Mouse (Mus musculus) midbrain, embryonic 10.5 days (tissue): ENCODE data around the gene Cdc42ep2. TPM values are rescaled to one million over a fixed set of nuclear protein-coding genes. Genes with fewer than 3 reads are reported as not detected.
A peak's percentile ranks its signal among the peaks of the same experiment; 100 is the strongest.

Experiments used
- DNase-seq: peaks from one replicate; pipeline ENCODE4 v3.0.0-alpha.2; 2017; ENCODE audit warnings: low spot score
- H3K27ac ChIP-seq: fragments of 300-500 bp; sonication (generic); replicated peaks from 2 replicates; pipeline ENCODE4 v1.5.1; 2016; ENCODE audit warnings: mild to moderate bottlenecking
- H3K27me3 ChIP-seq: fragments of 300-500 bp; sonication (generic); 2 replicates; pipeline ENCODE4 v1.6.1; 2016; ENCODE audit warnings: low read depth, mild to moderate bottlenecking; ENCODE audit not compliant: poor library complexity, severe bottlenecking
- H3K36me3 ChIP-seq: fragments of 300-500 bp; sonication (generic); 2 replicates; pipeline ENCODE4 v1.6.1; 2016; ENCODE audit warnings: mild to moderate bottlenecking, moderate library complexity
- H3K4me1 ChIP-seq: fragments of 300-500 bp; sonication (generic); 2 replicates; pipeline ENCODE4 v1.6.1; 2016
- H3K4me3 ChIP-seq: fragments of 300-500 bp; sonication (generic); 2 replicates; pipeline ENCODE4 v1.5.1; 2016; ENCODE audit warnings: mild to moderate bottlenecking, moderate library complexity
- H3K9me3 ChIP-seq: fragments of 300-500 bp; sonication (generic); replicated peaks from 2 replicates; pipeline ENCODE4 v1.6.1; 2016; ENCODE audit warnings: mild to moderate bottlenecking
- WGBS: fragments of 180-500 bp; shearing (Covaris S2); methylation state at CpG from one replicate; pipeline ENCODE4 v1.1.7; 2016; 5-methylcytosine and 5-hydroxymethylcytosine counted together
- polyA plus RNA-seq: library from polyadenylated mRNA; unstranded; fragments of >200 nt; fragmentation: Nextera tagmentation; extraction: Ambion mirVana; gene quantifications from 2 replicates; pipeline ENCODE4 v1.2.1, GENCODE M21; 2016

The Cdc42ep2 gene
- polyA plus RNA-seq, 1 experiment from 2014 or later, result 1.8 TPM

DNA sequence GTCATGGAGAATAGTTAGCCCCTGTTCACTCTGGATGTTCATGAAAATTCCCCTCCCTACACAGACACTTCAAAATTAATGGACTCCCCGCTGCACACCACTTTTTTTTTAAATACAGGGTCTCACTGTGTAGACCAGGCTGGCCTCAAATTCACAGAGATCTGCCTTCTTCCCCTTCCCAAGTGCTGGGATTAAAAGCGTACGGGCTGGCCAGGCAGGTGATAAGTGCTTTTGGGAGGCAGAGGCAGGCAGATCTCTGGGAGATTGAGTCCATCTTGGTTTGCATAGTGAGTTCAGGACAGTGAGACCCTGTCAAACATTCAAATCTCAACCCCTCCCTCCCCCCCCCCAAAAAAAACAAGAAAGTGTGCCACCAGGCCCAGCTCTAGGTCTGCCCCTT, 1.7 kb downstream of the Cdc42ep2 start:
- DNase-seq, result no peak
- no peak overlapping the region for H3K27ac ChIP-seq
- no peak overlapping the region for H3K4me3 ChIP-seq
- peaks cover 32% of the 10 kb centered on the region for H3K4me1 ChIP-seq
- no peaks in the 10 kb centered on the region for H3K9me3 ChIP-seq
- 90% methylated on average over 3 of the region's 3 CpGs for WGBS
- H3K36me3 ChIP-seq, result peaks cover 3% of the 10 kb centered on the region; the same call in 1 of the 2 replicates
- H3K27me3 ChIP-seq, result peaks cover 32% of the 10 kb centered on the region

DNA sequence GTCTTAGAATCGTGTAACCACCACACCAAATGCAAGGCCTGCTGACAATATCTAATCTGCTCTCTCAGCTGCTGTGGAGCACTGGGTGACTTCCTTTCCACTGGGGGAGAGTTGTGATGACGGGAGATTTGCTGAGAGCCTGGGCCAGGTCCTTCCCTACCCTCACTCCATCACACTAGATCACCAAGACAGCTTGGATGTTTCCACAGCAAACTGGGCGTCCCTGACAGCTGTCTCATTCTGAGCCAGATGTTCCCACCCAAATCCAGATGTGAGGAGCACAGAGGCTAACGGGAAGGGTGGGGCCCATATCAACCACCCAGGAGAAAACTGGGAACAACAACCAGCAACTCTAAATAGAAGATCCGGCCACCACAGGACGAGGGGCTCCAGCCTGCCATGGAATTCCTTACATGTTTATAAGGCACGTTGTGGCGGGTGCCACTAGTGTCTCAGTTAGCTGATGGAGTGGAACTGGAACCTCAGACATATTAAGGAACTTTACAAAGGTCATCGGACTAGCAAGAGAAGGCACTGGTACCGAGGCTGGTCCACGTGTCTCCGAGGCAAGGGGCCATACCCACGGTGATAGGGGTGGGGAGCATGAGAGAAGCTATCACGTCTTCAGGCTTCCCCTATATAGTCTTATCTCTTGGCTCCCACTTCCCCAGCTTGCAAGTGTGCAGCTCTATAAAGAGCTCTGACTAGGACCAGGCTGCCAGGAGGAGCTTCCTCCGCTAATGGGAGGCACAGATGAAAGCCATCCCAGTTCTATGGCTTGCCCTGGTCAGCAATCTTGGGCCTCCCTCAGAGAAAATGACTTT, 2.3 kb downstream of the Cdc42ep2 start:
- no peaks in the 10 kb centered on the region for H3K9me3 ChIP-seq
- DNase-seq, result no peak
- no peak overlapping the region for H3K27ac ChIP-seq
- no peak overlapping the region for H3K4me3 ChIP-seq
- peaks cover 5% of the 10 kb centered on the region; the same call in 1 of the 2 replicates for H3K36me3 ChIP-seq
- H3K4me1 ChIP-seq, result peaks cover 32% of the 10 kb centered on the region
- 83% methylated on average over 15 of the region's 15 CpGs for WGBS
- peaks cover 32% of the 10 kb centered on the region for H3K27me3 ChIP-seq

DNA sequence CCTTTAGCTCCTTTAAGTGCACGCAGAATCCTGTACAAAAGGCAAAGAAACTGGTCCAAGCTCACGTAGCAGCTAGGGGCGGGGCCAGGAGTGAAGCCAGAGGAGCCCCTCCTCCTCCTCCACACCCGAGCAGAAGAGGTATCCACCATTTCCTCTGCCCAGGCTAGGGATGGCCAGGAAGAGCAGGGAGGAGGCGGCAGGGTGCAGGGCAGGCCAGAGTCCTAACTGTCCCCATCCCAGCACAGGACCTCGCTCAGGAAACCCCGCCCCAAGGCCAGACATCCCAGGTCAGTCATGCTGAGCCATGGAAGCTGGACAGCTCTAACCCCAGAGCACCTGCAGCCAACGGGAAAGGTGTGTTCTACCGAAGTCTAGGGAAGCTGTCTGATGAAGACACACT, 2.9 kb downstream of the Cdc42ep2 start:
- 21% methylated on average over 9 of the region's 9 CpGs for WGBS
- Histone ChIP-seq H3K4me1 (peaks cover 32% of the 10 kb centered on the region), H3K27me3 (peaks cover 32% of the 10 kb centered on the region), H3K36me3 (peaks cover 9% of the 10 kb centered on the region; the same call in 1 of the 2 replicates), H3K9me3 (no peaks in the 10 kb centered on the region), H3K27ac (peak overlapping the region; percentile 47; the same call in 1 of the 2 replicates), H3K4me3 (peak overlapping the region; percentile 12; the same call in 1 of the 2 replicates)
- no peak for DNase-seq

DNA sequence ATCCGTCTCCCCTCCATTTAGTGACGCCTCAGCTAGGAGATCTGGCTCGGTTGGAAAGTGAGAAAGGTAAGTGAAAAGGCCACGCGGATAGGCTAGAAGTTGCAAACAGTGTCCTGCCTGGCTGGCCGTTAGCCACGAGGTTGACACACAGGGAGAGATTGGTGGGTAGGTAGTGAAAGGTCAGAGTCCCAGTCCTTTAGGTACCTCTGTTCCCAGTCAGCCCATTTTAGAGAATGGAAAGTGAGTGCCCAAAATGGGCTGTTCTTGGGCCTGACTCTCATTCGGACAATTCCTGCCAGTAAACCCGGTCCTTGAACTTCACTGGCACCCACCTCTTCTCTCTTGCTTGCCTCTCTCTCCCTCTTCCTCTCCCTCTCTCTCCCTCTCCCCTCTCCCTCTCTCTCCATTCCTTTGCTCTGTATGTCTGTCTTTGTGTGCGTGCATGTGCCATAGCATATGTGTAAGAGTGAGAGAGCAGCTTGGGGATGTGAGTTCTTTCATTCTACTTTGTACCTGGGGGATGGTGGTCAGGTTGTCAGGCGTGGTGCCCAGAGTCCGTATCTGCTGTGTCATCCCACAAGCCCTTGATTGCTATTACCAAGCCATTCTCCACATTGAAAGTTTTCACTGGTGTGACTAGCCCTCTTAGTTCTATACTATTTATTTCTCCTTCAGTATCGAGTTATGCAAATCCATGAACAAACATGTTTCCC, 11.5 kb downstream of the Cdc42ep2 start, which contains the start of gene Dpf2:
Gene Dpf2, minus strand, starts transcription at position 4 of the 713 bp plus-strand sequence.
- Histone ChIP-seq H3K9me3 (no peaks in the 10 kb centered on the region), H3K27ac (peak within 1 kb of the TSS; percentile 94), H3K36me3 (peaks cover 34% of the 10 kb centered on the region), H3K4me3 (peak within 1 kb of the TSS; percentile 85), H3K4me1 (peaks cover 31% of the 10 kb centered on the region), H3K27me3 (no peaks in the 10 kb centered on the region)
- WGBS, result 25% methylated on average over 13 of the region's 13 CpGs
- DNase-seq, result no peak

DNA sequence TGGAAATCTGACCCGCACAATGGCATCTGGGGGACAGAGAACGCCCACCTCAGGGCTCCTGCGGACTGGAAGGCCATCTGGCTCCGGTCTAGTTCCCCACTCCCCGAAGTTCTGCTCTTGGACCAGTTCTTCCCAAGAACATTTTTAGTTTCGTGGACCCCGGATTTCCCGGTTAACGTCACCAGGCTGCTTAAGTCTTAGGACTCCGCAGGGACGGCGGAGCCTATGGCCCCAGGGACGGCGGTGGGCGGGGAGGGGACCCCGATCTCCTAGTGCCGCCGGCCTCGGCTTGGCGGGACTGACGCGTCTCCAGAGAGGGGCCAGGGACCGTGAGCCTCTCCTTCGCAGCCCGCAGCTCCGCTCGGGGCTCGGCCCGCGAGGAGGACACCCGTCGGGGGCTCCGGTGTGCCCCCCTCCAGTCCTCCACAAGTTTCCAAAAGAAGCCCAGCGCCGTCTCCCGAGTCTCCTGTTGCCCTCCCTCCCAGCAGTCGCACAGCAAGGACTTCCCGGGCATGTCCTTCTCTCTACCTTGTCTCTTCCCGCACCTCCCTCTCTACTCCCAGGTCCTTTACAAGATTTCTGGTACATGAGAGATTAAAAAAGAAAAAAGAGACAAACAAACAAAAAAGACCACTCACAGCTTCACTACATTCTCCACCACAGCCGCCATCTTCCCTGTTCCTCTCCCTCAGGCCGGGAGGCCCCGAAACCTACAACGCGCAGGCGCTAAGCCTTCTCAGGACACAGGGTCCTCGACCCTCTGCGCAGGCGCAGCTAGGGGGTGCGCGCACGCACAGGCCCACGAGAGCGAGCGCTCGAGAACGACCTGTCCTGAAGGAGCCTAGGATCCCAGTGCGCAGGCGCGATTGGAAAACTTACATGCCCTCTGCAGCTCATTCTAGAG, 12.3 kb downstream of the Cdc42ep2 start:
- Histone ChIP-seq H3K4me3 (peak overlapping the region; percentile 85), H3K27me3 (no peaks in the 10 kb centered on the region), H3K4me1 (peaks cover 31% of the 10 kb centered on the region), H3K27ac (peak overlapping the region; percentile 94), H3K36me3 (peaks cover 38% of the 10 kb centered on the region), H3K9me3 (no peaks in the 10 kb centered on the region)
- DNase-seq, result peak; percentile 100
- under 1% methylated on average over 59 of the region's 59 CpGs for WGBS

DNA sequence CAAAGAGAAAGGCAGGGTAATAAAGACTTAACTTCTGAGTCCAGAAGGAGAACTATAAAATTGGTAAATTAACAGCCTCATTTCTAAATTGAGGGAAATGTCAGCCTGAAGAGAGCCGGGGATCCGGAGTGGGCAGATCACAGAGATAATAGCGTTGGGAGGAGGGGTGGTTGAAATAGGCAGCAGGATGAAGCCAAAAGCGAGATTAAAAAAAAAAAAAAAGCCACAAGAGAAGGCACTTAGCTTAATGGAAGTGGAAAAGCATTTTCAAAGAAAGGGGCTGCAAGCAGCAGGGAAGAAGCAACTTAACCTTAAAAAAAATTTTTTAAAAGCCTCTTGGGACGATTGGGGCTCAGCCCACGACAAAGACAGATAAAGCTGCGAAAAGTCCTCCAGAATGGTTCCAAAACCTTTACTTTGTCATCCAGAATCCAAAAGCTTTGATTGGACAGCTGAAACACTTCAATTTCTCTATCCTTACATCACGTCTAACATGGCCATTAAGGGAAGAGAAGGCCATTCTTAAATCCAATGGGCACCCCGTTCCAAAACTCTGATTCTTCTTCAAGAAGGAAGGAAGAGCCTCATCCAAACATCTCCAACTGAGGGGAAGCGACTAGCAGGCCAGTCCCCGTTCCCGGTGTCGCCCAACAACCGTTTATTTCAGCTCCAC, 13.1 kb downstream of the Cdc42ep2 start:
- WGBS, result 15% methylated on average over 14 of the region's 14 CpGs
- Histone ChIP-seq H3K27ac (peak overlapping the region; percentile 94), H3K4me1 (peaks cover 31% of the 10 kb centered on the region), H3K36me3 (peaks cover 41% of the 10 kb centered on the region), H3K4me3 (peak overlapping the region; percentile 85), H3K27me3 (no peaks in the 10 kb centered on the region), H3K9me3 (no peaks in the 10 kb centered on the region)
- no peak for DNase-seq

DNA sequence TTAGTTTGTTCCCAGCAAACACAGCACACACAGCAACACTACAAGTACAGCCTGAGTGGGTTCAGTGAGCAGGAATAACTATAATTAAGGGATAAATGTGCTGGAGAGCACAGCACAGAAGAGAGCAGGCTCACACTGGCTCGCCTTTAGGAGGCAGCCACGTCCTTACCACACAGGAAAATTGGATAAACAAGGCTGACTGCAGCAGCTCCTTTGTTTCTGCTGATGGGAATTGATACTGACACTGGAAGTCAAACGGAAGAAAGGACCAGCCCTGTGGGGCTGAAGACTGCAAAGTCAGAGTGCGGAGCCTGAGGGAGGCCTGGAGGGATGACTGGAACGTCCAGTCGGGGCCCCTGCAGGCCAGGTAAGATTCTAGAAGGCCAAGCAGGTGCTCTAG, 14.4 kb downstream of the Cdc42ep2 start:
- Histone ChIP-seq H3K27me3 (no peaks in the 10 kb centered on the region), H3K36me3 (peaks cover 52% of the 10 kb centered on the region), H3K9me3 (no peaks in the 10 kb centered on the region), H3K4me3 (peak overlapping the region; percentile 85), H3K27ac (peak overlapping the region; percentile 49), H3K4me1 (peaks cover 31% of the 10 kb centered on the region)
- no peak for DNase-seq
- WGBS, result 74% methylated on average over 6 of the region's 6 CpGs

DNA sequence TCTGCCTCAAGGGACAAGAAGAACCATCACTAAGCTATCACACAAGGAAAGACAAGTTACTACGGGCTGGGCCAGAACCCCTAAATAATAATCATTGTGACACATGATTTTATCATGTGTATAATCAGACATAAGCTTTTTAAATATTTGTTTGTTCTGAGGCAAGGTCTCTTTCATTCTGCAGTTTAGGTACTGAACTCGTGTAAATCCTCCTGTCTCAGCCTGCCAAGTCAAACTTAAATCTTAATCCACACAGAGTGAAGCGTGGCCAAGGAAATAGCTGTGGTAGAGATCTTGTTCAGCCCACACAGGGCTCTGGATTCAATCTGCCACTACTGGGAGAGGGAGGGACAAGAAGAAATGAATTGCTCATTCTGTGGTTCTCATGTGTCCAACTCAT, 17.3 kb downstream of the Cdc42ep2 start:
- Histone ChIP-seq H3K4me3 (no peak overlapping the region), H3K9me3 (no peaks in the 10 kb centered on the region), H3K27ac (no peak overlapping the region), H3K36me3 (peaks cover 75% of the 10 kb centered on the region), H3K4me1 (peaks cover 20% of the 10 kb centered on the region), H3K27me3 (no peaks in the 10 kb centered on the region)
- DNase-seq, result no peak
- WGBS, result 95% methylated on average over 3 of the region's 3 CpGs

DNA sequence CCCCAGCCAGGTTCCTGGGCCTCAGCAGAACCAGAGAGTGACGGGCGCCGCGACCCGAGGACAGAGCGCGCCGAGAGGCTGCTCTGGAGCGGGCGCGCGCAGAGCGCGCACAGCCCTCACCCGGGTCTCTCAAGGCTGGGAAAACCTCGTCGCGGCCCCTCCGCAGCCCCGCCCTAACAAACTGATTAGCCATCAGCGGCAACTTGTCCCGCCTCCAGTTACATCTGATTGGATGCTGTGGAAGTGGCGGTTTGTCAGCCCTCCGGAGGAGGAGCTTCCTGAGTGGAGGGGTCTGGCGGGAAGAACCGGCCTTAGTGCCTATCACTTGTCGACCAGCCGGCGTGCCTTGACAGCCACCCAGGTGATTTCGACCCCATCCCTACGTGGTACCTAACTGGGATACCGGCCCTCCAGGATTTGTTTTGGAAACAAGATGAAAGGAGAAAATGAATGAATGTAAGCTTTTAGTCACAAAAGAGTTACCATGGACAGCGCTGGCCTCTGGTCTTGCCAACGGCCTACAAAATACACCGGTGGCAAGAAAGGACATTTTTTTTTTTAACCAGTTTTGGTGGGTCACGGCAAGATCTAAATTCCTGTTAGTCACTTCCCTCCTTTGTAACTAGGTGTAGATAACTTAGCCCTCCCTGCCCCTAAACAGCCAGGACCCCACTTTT, 30.5 kb downstream of the Cdc42ep2 start, which contains the start of gene Tigd3:
Gene Tigd3, minus strand, starts transcription at position 148 of the 677 bp plus-strand sequence.
- DNase-seq, result peak; percentile 95
- Histone ChIP-seq H3K4me1 (peaks cover 32% of the 10 kb centered on the region), H3K27me3 (no peaks in the 10 kb centered on the region), H3K36me3 (peaks cover 59% of the 10 kb centered on the region), H3K9me3 (no peaks in the 10 kb centered on the region), H3K27ac (peak within 1 kb of the TSS; percentile 93), H3K4me3 (peak within 1 kb of the TSS; percentile 69)
- WGBS, result 6% methylated on average over 36 of the region's 36 CpGs

DNA sequence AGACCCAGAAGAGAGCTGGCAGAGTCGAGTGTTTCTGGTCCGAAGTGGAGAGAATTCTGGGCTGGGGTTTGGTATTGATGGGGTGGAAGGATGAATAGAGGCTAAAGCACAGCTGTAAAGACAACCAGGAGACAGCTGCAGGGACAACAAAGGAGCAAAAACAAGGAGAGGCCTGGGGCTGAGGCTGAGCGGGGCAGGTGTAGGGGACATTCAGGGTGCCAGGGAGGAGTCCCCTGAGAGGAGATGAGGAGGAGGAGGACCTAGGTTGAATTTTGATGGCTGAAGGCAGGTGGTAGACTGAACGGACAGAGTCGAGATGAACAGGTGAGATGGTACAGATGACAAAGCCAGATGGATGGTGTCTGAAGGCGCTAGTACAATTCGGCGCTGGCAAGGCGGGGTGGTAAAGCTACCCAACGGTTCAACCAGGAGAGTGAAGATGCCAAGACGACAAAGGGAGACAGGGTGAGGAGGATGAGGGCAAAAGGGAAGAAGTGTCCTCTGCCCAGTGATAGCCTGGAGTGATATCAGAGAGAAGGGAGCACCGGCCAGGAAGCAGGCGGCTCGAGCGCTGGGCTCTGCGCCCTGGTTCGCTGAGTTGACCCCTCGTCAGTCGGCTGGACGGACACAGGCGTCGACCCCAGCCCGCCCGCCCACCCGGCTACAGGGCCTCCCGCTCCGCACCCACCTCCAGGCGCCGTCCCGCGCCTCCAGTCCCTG, 31.2 kb downstream of the Cdc42ep2 start:
- Histone ChIP-seq H3K27ac (peak overlapping the region; percentile 93), H3K36me3 (peaks cover 54% of the 10 kb centered on the region), H3K27me3 (no peaks in the 10 kb centered on the region), H3K4me3 (peak overlapping the region; percentile 69), H3K9me3 (no peaks in the 10 kb centered on the region), H3K4me1 (peaks cover 32% of the 10 kb centered on the region)
- WGBS, result 9% methylated on average over 31 of the region's 31 CpGs
- DNase-seq, result no peak

DNA sequence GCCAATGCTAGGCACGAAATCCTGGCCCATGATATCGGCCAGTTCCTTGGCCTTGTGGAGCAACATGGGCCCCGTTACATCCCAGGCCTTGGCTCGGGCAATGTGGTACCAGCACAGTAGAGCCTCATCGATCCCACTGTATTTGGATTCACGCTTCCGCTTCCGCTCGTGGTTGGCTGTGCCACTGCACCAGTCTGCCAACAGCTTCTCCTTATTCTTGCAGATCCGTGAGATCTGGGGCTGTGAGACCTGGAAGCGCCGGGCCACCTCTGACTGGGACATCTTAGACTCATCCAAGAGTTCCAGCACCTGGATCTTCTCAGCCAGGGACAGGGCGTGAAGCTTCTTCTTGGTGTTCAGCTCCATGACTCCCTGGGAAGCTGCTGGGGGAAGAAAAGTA, 31.9 kb downstream of the Cdc42ep2 start:
- WGBS, result 94% methylated on average over 13 of the region's 13 CpGs
- peaks cover 47% of the 10 kb centered on the region for H3K36me3 ChIP-seq
- H3K27me3 ChIP-seq, result no peaks in the 10 kb centered on the region
- no peak for DNase-seq
- H3K4me1 ChIP-seq, result peaks cover 32% of the 10 kb centered on the region
- peak overlapping the region; percentile 69 for H3K4me3 ChIP-seq
- H3K9me3 ChIP-seq, result no peaks in the 10 kb centered on the region
- H3K27ac ChIP-seq, result peak overlapping the region; percentile 93
